Mouse (Mus musculus) liver, embryonic 16.5 days (tissue): ENCODE data around the gene Hck. TPM values are rescaled to one million over a fixed set of nuclear protein-coding genes. Genes with fewer than 3 reads are reported as not detected.

Experiments used
- ATAC-seq: fragments of 200-750 bp; cut with Nextera tagmentation; 2 replicates; pipeline ENCODE4 v1.8.0; 2017; ENCODE audit warnings: low read depth, mild to moderate bottlenecking, moderate number of reproducible peaks, moderate library complexity
- H3K27ac ChIP-seq: fragments of 300-500 bp; sonication (generic); 2 replicates; pipeline ENCODE4 v1.5.1; 2014; ENCODE audit warnings: mild to moderate bottlenecking, low read length
- H3K27me3 ChIP-seq: fragments of 300-500 bp; sonication (generic); 2 replicates; pipeline ENCODE4 v1.6.1; 2014; ENCODE audit warnings: low read depth, low read length, mixed read lengths; ENCODE audit not compliant: control insufficient read depth, insufficient read depth
- H3K36me3 ChIP-seq: fragments of 300-500 bp; sonication (generic); 2 replicates; pipeline ENCODE4 v1.6.1; 2014; ENCODE audit warnings: mild to moderate bottlenecking; ENCODE audit not compliant: control insufficient read depth, insufficient read depth
- H3K4me1 ChIP-seq: fragments of 300-500 bp; sonication (generic); 2 replicates; pipeline ENCODE4 v1.6.1; 2014; ENCODE audit warnings: low read depth, low read length, mixed read lengths; ENCODE audit not compliant: control insufficient read depth
- H3K4me2 ChIP-seq: fragments of 300-500 bp; sonication (generic); 2 replicates; pipeline ENCODE4 v1.6.1; 2014; ENCODE audit warnings: low read depth, low read length, mixed read lengths
- H3K4me3 ChIP-seq: fragments of 300-500 bp; sonication (generic); 2 replicates; pipeline ENCODE4 v1.5.1; 2014; ENCODE audit warnings: low read depth, mild to moderate bottlenecking, low read length
- H3K9ac ChIP-seq: fragments of 300-500 bp; sonication (generic); 2 replicates; pipeline ENCODE4 v1.6.1; 2014; ENCODE audit warnings: low read depth, low read length
- H3K9me3 ChIP-seq: fragments of 300-500 bp; sonication (generic); replicated peaks from 2 replicates; pipeline ENCODE4 v1.6.1; 2016; ENCODE audit warnings: low read length; ENCODE audit not compliant: control insufficient read depth
- WGBS: fragments of 180-500 bp; shearing (Covaris S2); extraction: QIAGEN DNeasy Blood & Tissue Kit; methylation state at CpG from one replicate; pipeline ENCODE4 v1.1.7; 2014; ENCODE audit not compliant: insufficient replicate concordance; 5-methylcytosine and 5-hydroxymethylcytosine counted together
- polyA plus RNA-seq: library from polyadenylated mRNA; unstranded; fragments of >200 nt; fragmentation: Nextera tagmentation; extraction: Ambion mirVana; gene quantifications from 2 replicates; pipeline ENCODE4 v1.2.1, GENCODE M21; 2015

Hck gene
- polyA plus RNA-seq, 1 experiment from 2014 or later, result 11.7 TPM

GRCm38 (mm10) chr2:153117051-153117486, 8.8 kb downstream of the Hck start:
- H3K4me3 ChIP-seq, result no peak overlapping the region
- H3K9me3 ChIP-seq, result no peaks in the 10 kb centered on the region
- WGBS, result 29% methylated on average over 7 of the region's 7 CpGs
- no peak overlapping the region for H3K4me2 ChIP-seq
- no peak overlapping the region for H3K9ac ChIP-seq
- H3K27ac ChIP-seq, result peak overlapping the region; percentile 65
- H3K36me3 ChIP-seq, result no peaks in the 10 kb centered on the region
- no peaks in the 10 kb centered on the region; the same call in none of the 2 replicates for H3K4me1 ChIP-seq
- ATAC-seq, result peak; percentile 43; the same call in 1 of the 2 replicates
- H3K27me3 ChIP-seq, result no peaks in the 10 kb centered on the region

- WGBS, result 60% methylated on average over 6 of the region's 6 CpGs
- no peak for ATAC-seq
Observed at GRCm38 (mm10) chr2:153119488-153119887, 11.2 kb downstream of the Hck start.

GRCm38 (mm10) chr2:153120126-153120525, 11.9 kb downstream of the Hck start:
- Histone ChIP-seq H3K4me3 (no peak overlapping the region), H3K27me3 (no peaks in the 10 kb centered on the region), H3K36me3 (no peaks in the 10 kb centered on the region), H3K9me3 (no peaks in the 10 kb centered on the region), H3K4me2 (no peak overlapping the region), H3K9ac (no peak overlapping the region), H3K4me1 (no peaks in the 10 kb centered on the region; the same call in none of the 2 replicates), H3K27ac (no peak overlapping the region)
- 33% methylated on average over 8 of the region's 8 CpGs for WGBS
- ATAC-seq, result no peak

More at GRCm38 (mm10) chr2:153119488-153119887, 11.2 kb downstream of the Hck start:
- Histone ChIP-seq H3K4me2 (no peak overlapping the region), H3K4me1 (no peaks in the 10 kb centered on the region; the same call in none of the 2 replicates), H3K36me3 (no peaks in the 10 kb centered on the region), H3K9ac (no peak overlapping the region), H3K4me3 (no peak overlapping the region), H3K27ac (no peak overlapping the region), H3K27me3 (no peaks in the 10 kb centered on the region), H3K9me3 (no peaks in the 10 kb centered on the region)

- 51% methylated on average over 8 of the region's 8 CpGs for WGBS
- Histone ChIP-seq H3K4me1 (no peaks in the 10 kb centered on the region), H3K4me3 (no peak overlapping the region), H3K36me3 (no peaks in the 10 kb centered on the region), H3K9ac (no peak overlapping the region), H3K27me3 (no peaks in the 10 kb centered on the region), H3K9me3 (no peaks in the 10 kb centered on the region), H3K27ac (no peak overlapping the region), H3K4me2 (no peak overlapping the region)
- no peak for ATAC-seq
Observed at GRCm38 (mm10) chr2:153121821-153122615, 13.8 kb downstream of the Hck start.

GRCm38 (mm10) chr2:153122701-153123100, 14.4 kb downstream of the Hck start:
- Histone ChIP-seq H3K4me3 (no peak overlapping the region), H3K9me3 (no peaks in the 10 kb centered on the region), H3K4me1 (no peaks in the 10 kb centered on the region), H3K9ac (no peak overlapping the region), H3K27ac (0 out of 2 replicates have a peak overlapping the region, but pooled peaks have one; percentile 1), H3K4me2 (no peak overlapping the region), H3K36me3 (no peaks in the 10 kb centered on the region), H3K27me3 (no peaks in the 10 kb centered on the region)
- no peak for ATAC-seq
- 57% methylated on average over 7 of the region's 7 CpGs for WGBS

- ATAC-seq, result no peak
- H3K36me3 ChIP-seq, result no peaks in the 10 kb centered on the region
- H3K4me2 ChIP-seq, result no peak overlapping the region
- WGBS, result 30% methylated on average over 5 of the region's 5 CpGs
- H3K4me3 ChIP-seq, result no peak overlapping the region
- no peak overlapping the region for H3K27ac ChIP-seq
- no peaks in the 10 kb centered on the region for H3K9me3 ChIP-seq
- H3K27me3 ChIP-seq, result no peaks in the 10 kb centered on the region
- no peaks in the 10 kb centered on the region for H3K4me1 ChIP-seq
- no peak overlapping the region for H3K9ac ChIP-seq
Observed at GRCm38 (mm10) chr2:153125875-153126274, 17.6 kb downstream of the Hck start.

- Histone ChIP-seq H3K9ac (no peak overlapping the region), H3K27ac (no peak overlapping the region), H3K4me3 (no peak overlapping the region), H3K27me3 (no peaks in the 10 kb centered on the region), H3K36me3 (no peaks in the 10 kb centered on the region), H3K9me3 (no peaks in the 10 kb centered on the region), H3K4me1 (no peaks in the 10 kb centered on the region), H3K4me2 (no peak overlapping the region)
- ATAC-seq, result no peak
- WGBS, result 10% methylated on average over 6 of the region's 6 CpGs
Observed at GRCm38 (mm10) chr2:153131019-153131418, 22.8 kb downstream of the Hck start.

GRCm38 (mm10) chr2:153134237-153134636, 26.0 kb downstream of the Hck start:
- ATAC-seq, result no peak
- H3K4me2 ChIP-seq, result no peak overlapping the region

GRCm38 (mm10) chr2:153136211-153136610, 27.9 kb downstream of the Hck start:
- H3K9ac ChIP-seq, result no peak overlapping the region
- H3K27me3 ChIP-seq, result no peaks in the 10 kb centered on the region
- H3K9me3 ChIP-seq, result no peaks in the 10 kb centered on the region
- no peaks in the 10 kb centered on the region for H3K36me3 ChIP-seq
- H3K27ac ChIP-seq, result no peak overlapping the region
- no peaks in the 10 kb centered on the region for H3K4me1 ChIP-seq
- H3K4me3 ChIP-seq, result no peak overlapping the region
- H3K4me2 ChIP-seq, result no peak overlapping the region
- WGBS, result 62% methylated on average over 4 of the region's 4 CpGs
- ATAC-seq, result no peak

More at GRCm38 (mm10) chr2:153134237-153134636, 26.0 kb downstream of the Hck start:
- Histone ChIP-seq H3K27ac (no peak overlapping the region), H3K27me3 (no peaks in the 10 kb centered on the region), H3K36me3 (no peaks in the 10 kb centered on the region), H3K4me3 (no peak overlapping the region), H3K9ac (no peak overlapping the region), H3K9me3 (no peaks in the 10 kb centered on the region), H3K4me1 (no peaks in the 10 kb centered on the region)
- 30% methylated on average over 5 of the region's 5 CpGs for WGBS
